Mouse (Mus musculus): ENCODE measurements around the gene Wdfy2. TPM values are rescaled to one million over a fixed set of nuclear protein-coding genes. Genes with fewer than 3 reads are reported as not detected.

The Wdfy2 gene
- polyA plus RNA-seq, 1 experiment, result 9.5 TPM

DNA sequence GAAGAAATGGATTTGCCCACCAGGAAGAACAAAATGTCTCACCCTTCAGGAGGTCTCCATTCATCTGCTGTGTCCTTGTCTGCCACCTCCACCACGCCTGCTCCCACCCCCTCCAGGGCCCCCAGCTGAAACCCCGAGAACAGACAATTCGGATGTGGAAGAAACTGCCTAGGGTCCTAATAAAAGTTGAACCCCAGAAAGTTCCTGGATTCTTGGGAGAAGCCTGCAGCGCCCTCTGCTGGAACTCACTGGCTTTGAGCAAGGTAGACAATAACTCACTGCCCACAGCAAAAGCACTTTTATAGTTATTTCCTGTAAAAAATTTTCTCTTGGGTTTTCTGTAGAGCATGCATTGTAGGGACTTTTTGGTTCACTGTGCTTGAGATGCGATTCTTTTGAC lies 137.6 kb downstream of the Wdfy2 start:
- H3K4me1 ChIP-seq (ENCODE audit: control insufficient read depth, insufficient read depth, low read length), result no peaks in the 10 kb centered on the region
- DNase-seq, result peak; percentile 71
- WGBS, result 22% methylated on average over 5 of the region's 5 CpGs
- TF ChIP-seq CTCF (IDR thresholded peaks at IDR 0.05; ENCODE audit: insufficient read depth, low read length) (peak; percentile 74), POLR2A (IDR thresholded peaks at IDR 0.05; ENCODE audit: borderline replicate concordance, extremely low read depth, low read depth, low read length) (no peak)
- H3K4me3 ChIP-seq (replicated peaks; ENCODE audit: extremely low read depth, low read depth, low read length), result no peak overlapping the region

DNA sequence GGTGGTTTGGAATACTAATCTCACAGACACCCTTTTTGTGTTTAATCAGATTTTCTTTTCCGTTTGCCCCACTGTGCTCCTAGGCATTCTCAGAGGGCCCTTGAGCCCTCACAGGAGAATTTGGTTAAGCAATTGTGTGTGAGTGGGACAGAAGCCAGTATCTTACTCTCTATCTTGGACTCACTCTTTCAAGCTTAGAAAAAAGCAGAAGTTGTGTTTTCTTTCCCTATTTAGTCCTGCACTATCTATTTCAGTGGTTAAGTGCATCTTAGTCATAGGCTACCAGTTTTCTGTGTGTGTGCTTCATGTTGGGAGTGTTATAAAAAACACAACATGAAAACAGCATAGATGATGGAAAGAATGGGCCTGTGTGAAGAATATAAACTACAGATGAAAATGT lies 142.3 kb downstream of the Wdfy2 start:
- DNase-seq, result no peak
- TF ChIP-seq CTCF (IDR thresholded peaks at IDR 0.05; ENCODE audit: insufficient read depth, low read length) (no peak), POLR2A (IDR thresholded peaks at IDR 0.05; ENCODE audit: borderline replicate concordance, extremely low read depth, low read depth, low read length) (no peak)
- 53% methylated on average over 1 of the region's 1 CpGs for WGBS
- Histone ChIP-seq H3K4me1 (ENCODE audit: control insufficient read depth, insufficient read depth, low read length) (no peaks in the 10 kb centered on the region), H3K4me3 (replicated peaks; ENCODE audit: extremely low read depth, low read depth, low read length) (no peak overlapping the region)

- Histone ChIP-seq H3K4me1 (ENCODE audit: control insufficient read depth, insufficient read depth, low read length) (no peaks in the 10 kb centered on the region), H3K4me3 (replicated peaks; ENCODE audit: extremely low read depth, low read depth, low read length) (no peak within 1 kb of the TSS)
- TF ChIP-seq POLR2A (IDR thresholded peaks at IDR 0.05; ENCODE audit: borderline replicate concordance, extremely low read depth, low read depth, low read length) (no peak), CTCF (IDR thresholded peaks at IDR 0.05; ENCODE audit: insufficient read depth, low read length) (no peak)
- 54% methylated on average over 1 of the region's 1 CpGs for WGBS
- no peak for DNase-seq
Measured at GRCm38 (mm10) chr14:62984410-62984809, 146.9 kb downstream of the Wdfy2 start, which contains the start of gene Defb48. Gene Defb48 (minus strand): TSS chr14:62984510.

GRCm38 (mm10) chr14:62991271-62991670 lies 153.8 kb downstream of the Wdfy2 start:
- Histone ChIP-seq H3K4me3 (replicated peaks; ENCODE audit: extremely low read depth, low read depth, low read length) (no peak overlapping the region), H3K4me1 (ENCODE audit: control insufficient read depth, insufficient read depth, low read length) (no peaks in the 10 kb centered on the region)
- WGBS, result 50% methylated on average over 3 of the region's 3 CpGs
- TF ChIP-seq CTCF (IDR thresholded peaks at IDR 0.05; ENCODE audit: insufficient read depth, low read length), result no peak
- TF ChIP-seq POLR2A (IDR thresholded peaks at IDR 0.05; ENCODE audit: borderline replicate concordance, extremely low read depth, low read depth, low read length), result no peak
- DNase-seq, result no peak

DNA sequence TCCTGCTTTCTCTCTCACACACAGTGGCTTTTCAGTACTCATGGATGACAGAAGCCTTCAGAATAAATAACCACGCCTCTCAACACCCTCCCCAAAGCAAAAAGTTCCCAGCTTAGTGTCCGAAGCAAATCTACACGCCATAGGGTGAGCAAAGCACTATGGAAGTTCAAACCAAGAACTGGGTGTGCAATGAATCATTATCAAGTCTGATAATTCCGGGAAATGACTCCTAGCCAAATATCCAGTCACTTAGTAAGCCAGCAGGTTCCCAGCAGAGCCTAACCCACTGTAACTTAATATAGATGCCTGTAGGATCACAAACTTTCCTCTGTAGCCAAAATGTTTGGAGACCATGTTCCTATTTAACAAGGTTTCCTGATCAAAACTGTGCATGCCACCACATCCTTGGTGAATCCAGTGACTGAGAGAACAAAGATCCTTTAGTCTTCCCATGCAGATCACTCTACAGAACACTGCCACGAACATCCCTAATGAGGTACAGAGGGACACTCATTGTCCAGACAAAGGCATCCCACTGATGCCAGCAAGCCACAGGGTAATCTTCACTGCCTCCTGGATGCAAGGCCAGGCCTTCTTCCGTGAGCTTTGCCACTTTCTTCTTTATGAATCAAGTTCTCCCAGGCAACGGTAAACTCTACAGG lies 154.5 kb downstream of the Wdfy2 start:
- no peak for DNase-seq
- 80% methylated on average over 7 of the region's 7 CpGs for WGBS
- Histone ChIP-seq H3K4me1 (ENCODE audit: control insufficient read depth, insufficient read depth, low read length) (no peaks in the 10 kb centered on the region), H3K4me3 (replicated peaks; ENCODE audit: extremely low read depth, low read depth, low read length) (no peak overlapping the region)
- TF ChIP-seq CTCF (IDR thresholded peaks at IDR 0.05; ENCODE audit: insufficient read depth, low read length), result no peak
- no peak for TF ChIP-seq POLR2A (IDR thresholded peaks at IDR 0.05; ENCODE audit: borderline replicate concordance, extremely low read depth, low read depth, low read length)

DNA sequence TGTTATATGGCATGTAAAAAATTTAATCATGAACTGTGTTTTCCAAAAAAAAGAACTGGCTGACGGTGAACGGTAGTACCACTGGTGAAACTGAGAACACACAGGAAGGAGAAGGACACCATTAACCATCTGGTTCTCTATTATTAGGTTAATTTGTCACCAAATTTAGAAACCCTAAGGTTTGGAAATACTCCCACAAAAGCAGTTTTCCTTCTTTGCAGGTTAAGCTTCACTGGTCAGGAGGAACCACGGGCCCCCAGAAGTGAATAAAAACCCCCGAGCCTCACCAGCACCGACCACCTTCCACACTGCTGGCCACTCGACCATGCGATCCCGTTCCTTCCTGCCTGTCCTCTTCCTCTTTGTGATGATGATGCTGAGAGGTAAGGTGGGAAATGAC lies 160.3 kb downstream of the Wdfy2 start, which contains the start of gene Defb47:
Defb47 (plus strand) TSS at position 301 of the 400 bp plus-strand sequence.
- TF ChIP-seq POLR2A (IDR thresholded peaks at IDR 0.05; ENCODE audit: borderline replicate concordance, extremely low read depth, low read depth, low read length), result no peak
- TF ChIP-seq CTCF (IDR thresholded peaks at IDR 0.05; ENCODE audit: insufficient read depth, low read length), result no peak
- no peaks in the 10 kb centered on the region for H3K4me1 ChIP-seq (ENCODE audit: control insufficient read depth, insufficient read depth, low read length)

GRCm38 (mm10) chr14:62998977-62999376 lies 161.5 kb downstream of the Wdfy2 start:
- DNase-seq, result no peak
- H3K4me1 ChIP-seq (ENCODE audit: control insufficient read depth, insufficient read depth, low read length), result no peaks in the 10 kb centered on the region
- WGBS, result 82% methylated on average over 4 of the region's 4 CpGs
- no peak overlapping the region for H3K4me3 ChIP-seq (replicated peaks; ENCODE audit: extremely low read depth, low read depth, low read length)
- TF ChIP-seq POLR2A (IDR thresholded peaks at IDR 0.05; ENCODE audit: borderline replicate concordance, extremely low read depth, low read depth, low read length), result no peak
- TF ChIP-seq CTCF (IDR thresholded peaks at IDR 0.05; ENCODE audit: insufficient read depth, low read length), result no peak

More for the DNA sequence above, 160.3 kb downstream of the Wdfy2 start, which contains the start of gene Defb47:
- 71% methylated on average over 8 of the region's 8 CpGs for WGBS
- DNase-seq, result no peak
- H3K4me3 ChIP-seq (replicated peaks; ENCODE audit: extremely low read depth, low read depth, low read length), result no peak within 1 kb of the TSS

- Histone ChIP-seq H3K4me3 (replicated peaks; ENCODE audit: extremely low read depth, low read depth, low read length) (no peak overlapping the region), H3K4me1 (ENCODE audit: control insufficient read depth, insufficient read depth, low read length) (no peaks in the 10 kb centered on the region)
- 22% methylated on average over 2 of the region's 2 CpGs for WGBS
- no peak for DNase-seq
- TF ChIP-seq CTCF (IDR thresholded peaks at IDR 0.05; ENCODE audit: insufficient read depth, low read length) (no peak), POLR2A (IDR thresholded peaks at IDR 0.05; ENCODE audit: borderline replicate concordance, extremely low read depth, low read depth, low read length) (no peak)
Measured at GRCm38 (mm10) chr14:63002588-63002987, 165.1 kb downstream of the Wdfy2 start.

Other genes with a start within 250 kb of the Wdfy2 start
- gene Serpine3, start 174.0 kb upstream of the Wdfy2 start, polyA plus RNA-seq (2012; rRNA removed), result not detected in 2 replicates
- gene Ints6, start 76.5 kb upstream of the Wdfy2 start, polyA plus RNA-seq (2012; rRNA removed), result 4.9 and 5.9 TPM in 2 replicates
- gene Defb48, start 146.8 kb downstream of the Wdfy2 start, polyA plus RNA-seq (2012; rRNA removed), result not detected in 2 replicates
- not detected in 2 replicates for gene Defb47, start 160.4 kb downstream of the Wdfy2 start, polyA plus RNA-seq (2012; rRNA removed)
- not detected in 2 replicates for gene Defb43, start 174.1 kb downstream of the Wdfy2 start, polyA plus RNA-seq (2012; rRNA removed)
- 0.76 TPM in 1 of 2 replicates, not detected in the other for gene Defb42, start 209.3 kb downstream of the Wdfy2 start, polyA plus RNA-seq (2012; rRNA removed)
- not detected in 2 replicates for gene Defb30, start 212.3 kb downstream of the Wdfy2 start, polyA plus RNA-seq (2012; rRNA removed)

All from lung, adult 2 months (tissue).